Mouse (Mus musculus): ENCODE results near the gene Sprr2j-ps. TPM values are rescaled to one million over a fixed set of nuclear protein-coding genes. Genes with fewer than 3 reads are reported as not detected.

The Sprr2j-ps gene
- total RNA-seq (2021): not detected
- long read RNA-seq: 0 reads

GRCm38 (mm10) chr3:92417782-92418181 is at the start of gene Sprr2j-ps:
Sprr2j-ps (plus strand) TSS chr3:92418082.
- no peak for DNase-seq (ENCODE audit: low spot score in 2 of 2)

GRCm38 (mm10) chr3:92373613-92374012 is 44.3 kb upstream of the Sprr2j-ps start:
- no peak for DNase-seq (ENCODE audit: low spot score in 2 of 2)

GRCm38 (mm10) chr3:92385385-92385784 is 32.5 kb upstream of the Sprr2j-ps start, which contains the start of gene Sprr2h:
Sprr2h (plus strand) TSS chr3:92385685.
- no peak for DNase-seq (ENCODE audit: low spot score in 2 of 2)

GRCm38 (mm10) chr3:92394301-92394700 is 23.6 kb upstream of the Sprr2j-ps start:
- DNase-seq (ENCODE audit: low spot score in 2 of 2): no peak

- no peak for DNase-seq (ENCODE audit: low spot score in 2 of 2)
These were observed 10.2 kb upstream of the Sprr2j-ps start, which contains the start of gene Sprr2i for GRCm38 (mm10) chr3:92407691-92408090. Sprr2i (plus strand) TSS chr3:92407991.

- no peak for DNase-seq (ENCODE audit: low spot score in 2 of 2)
These were observed 11.4 kb downstream of the Sprr2j-ps start, which contains the start of gene Gm9774 for GRCm38 (mm10) chr3:92429323-92429722. Gm9774 (minus strand) TSS chr3:92429423.

- DNase-seq (ENCODE audit: low spot score in 2 of 2): no peak
These were observed 14.4 kb downstream of the Sprr2j-ps start, which contains the start of gene Sprr2k for GRCm38 (mm10) chr3:92432282-92432681. Sprr2k (plus strand) TSS chr3:92432582.

GRCm38 (mm10) chr3:92438689-92439088 is 20.8 kb downstream of the Sprr2j-ps start, which contains the start of gene Sprr1b:
Sprr1b (minus strand) TSS chr3:92438789.
- no peak for DNase-seq (ENCODE audit: low spot score in 2 of 2)

GRCm38 (mm10) chr3:92440177-92440576 is 22.3 kb downstream of the Sprr2j-ps start:
- DNase-seq (ENCODE audit: low spot score in 2 of 2): no peak

- DNase-seq (ENCODE audit: low spot score in 2 of 2): no peak
These were observed 37.3 kb downstream of the Sprr2j-ps start for GRCm38 (mm10) chr3:92455151-92455550.

GRCm38 (mm10) chr3:92458620-92459019 is 40.7 kb downstream of the Sprr2j-ps start, which contains the start of gene Sprr3:
Sprr3 (minus strand) TSS chr3:92458720.
- DNase-seq (ENCODE audit: low spot score in 2 of 2): no peak

- DNase-seq (ENCODE audit: low spot score in 2 of 2): no peak
These were observed 48.7 kb downstream of the Sprr2j-ps start for GRCm38 (mm10) chr3:92466576-92466975.

GRCm38 (mm10) chr3:92467424-92467823 is 49.5 kb downstream of the Sprr2j-ps start:
- DNase-seq (ENCODE audit: low spot score in 2 of 2): no peak

Other genes starting within 250 kb of the Sprr2j-ps start
- not detected for gene Sprr2a1, start 202.3 kb upstream of the Sprr2j-ps start, total RNA-seq (2021)
- not detected for gene Sprr2a2, start 202.2 kb upstream of the Sprr2j-ps start, total RNA-seq (2021)
- not detected for gene Sprr2a3, start 132.7 kb upstream of the Sprr2j-ps start, total RNA-seq (2021)
- gene Sprr2b, start 101.5 kb upstream of the Sprr2j-ps start, total RNA-seq (2021): not detected
- gene Sprr2d, start 78.9 kb upstream of the Sprr2j-ps start, total RNA-seq (2021): not detected
- not detected for gene Sprr2e, start 65.9 kb upstream of the Sprr2j-ps start, total RNA-seq (2021)
- gene Sprr2f, start 52.9 kb upstream of the Sprr2j-ps start, total RNA-seq (2021): not detected
- not detected for gene Sprr2h, start 32.4 kb upstream of the Sprr2j-ps start, total RNA-seq (2021)
- not detected for gene Sprr2i, start 10.1 kb upstream of the Sprr2j-ps start, total RNA-seq (2021)
- under 1 TPM; 0.57 to 0.96 TPM for gene Gm9774, start 11.3 kb downstream of the Sprr2j-ps start, total RNA-seq (2021)
- gene Sprr2k, start 14.5 kb downstream of the Sprr2j-ps start, total RNA-seq (2021): not detected
- gene Sprr1b, start 20.7 kb downstream of the Sprr2j-ps start, total RNA-seq (2021): not detected
- not detected for gene Sprr3, start 40.6 kb downstream of the Sprr2j-ps start, total RNA-seq (2021)
- gene Sprr1a, start 67.8 kb downstream of the Sprr2j-ps start, total RNA-seq (2021): not detected
- not detected for gene Sprr4, start 82.4 kb downstream of the Sprr2j-ps start, total RNA-seq (2021)
- gene 2310046K23Rik, start 116.4 kb downstream of the Sprr2j-ps start, total RNA-seq (2021): not detected
- gene Ivl, start 155.7 kb downstream of the Sprr2j-ps start, total RNA-seq (2021): not detected
- not detected for gene Smcp, start 170.9 kb downstream of the Sprr2j-ps start, total RNA-seq (2021)
- gene 2210017I01Rik, start 189.4 kb downstream of the Sprr2j-ps start, total RNA-seq (2021): not detected
- not detected for gene Lce6a, start 203.6 kb downstream of the Sprr2j-ps start, total RNA-seq (2021)
- gene Lce1a1, start 230.2 kb downstream of the Sprr2j-ps start, total RNA-seq (2021): not detected
- not detected for gene Lce1b, start 238.8 kb downstream of the Sprr2j-ps start, total RNA-seq (2021)